Mouse (Mus musculus) embryonic facial prominence, embryonic 14.5 days (tissue): Measurements from ENCODE around the gene Gm10229. TPM values are rescaled to one million over a fixed set of nuclear protein-coding genes. Genes with fewer than 3 reads are reported as not detected.

Source experiments
- polyA plus RNA-seq: library from polyadenylated mRNA; unstranded; fragments of >200 nt; fragmentation: Nextera tagmentation; extraction: Ambion mirVana; gene quantifications from 2 replicates; pipeline ENCODE4 v1.2.1, GENCODE M21; 2014

Gm10229 gene
- polyA plus RNA-seq, 1 experiment from 2014 or later = 0.33 TPM

Other genes with a start within 250 kb of the Gm10229 start
- gene 2310057N15Rik, start 241.1 kb upstream of the Gm10229 start, polyA plus RNA-seq = not detected in 2 replicates
- not detected in 2 replicates for gene Gm5965, start 237.4 kb upstream of the Gm10229 start, polyA plus RNA-seq
- gene Gm20741, start 203.1 kb upstream of the Gm10229 start, polyA plus RNA-seq = not detected in 2 replicates
- gene Krtap15, start 195.1 kb upstream of the Gm10229 start, polyA plus RNA-seq = not detected in 2 replicates
- not detected in 2 replicates for gene Krtap14, start 189.1 kb upstream of the Gm10229 start, polyA plus RNA-seq
- gene Krtap19-1, start 145.9 kb upstream of the Gm10229 start, polyA plus RNA-seq = not detected in 2 replicates
- not detected in 2 replicates for gene Krtap19-2, start 141.0 kb upstream of the Gm10229 start, polyA plus RNA-seq
- not detected in 2 replicates for gene Krtap19-3, start 137.2 kb upstream of the Gm10229 start, polyA plus RNA-seq
- gene Krtap19-4, start 130.2 kb upstream of the Gm10229 start, polyA plus RNA-seq = not detected in 2 replicates
- not detected in 2 replicates for gene Krtap19-5, start 118.8 kb upstream of the Gm10229 start, polyA plus RNA-seq
- gene Krtap19-9b, start 83.0 kb upstream of the Gm10229 start, polyA plus RNA-seq = not detected in 2 replicates
- gene Krtap16-3, start 52.4 kb upstream of the Gm10229 start, polyA plus RNA-seq = not detected in 2 replicates
- gene Krtap22-2, start 4.5 kb upstream of the Gm10229 start, polyA plus RNA-seq = not detected in 2 replicates
- not detected in 2 replicates for gene Krtap6-1, start 16.4 kb downstream of the Gm10229 start, polyA plus RNA-seq
- not detected in 2 replicates for gene Gm10228, start 26.2 kb downstream of the Gm10229 start, polyA plus RNA-seq
- gene Krtap6-5, start 32.6 kb downstream of the Gm10229 start, polyA plus RNA-seq = not detected in 2 replicates
- gene 1110025L11Rik, start 48.7 kb downstream of the Gm10229 start, polyA plus RNA-seq = not detected in 2 replicates
- gene Krtap6-3, start 68.7 kb downstream of the Gm10229 start, polyA plus RNA-seq = not detected in 2 replicates
- not detected in 2 replicates for gene Gm6358, start 125.6 kb downstream of the Gm10229 start, polyA plus RNA-seq
- gene Gm10061, start 135.8 kb downstream of the Gm10229 start, polyA plus RNA-seq = not detected in 2 replicates
- not detected in 2 replicates for gene Gm9789, start 142.7 kb downstream of the Gm10229 start, polyA plus RNA-seq
- not detected in 2 replicates for gene Gm7735, start 154.2 kb downstream of the Gm10229 start, polyA plus RNA-seq
- gene 1110057P08Rik, start 159.5 kb downstream of the Gm10229 start, polyA plus RNA-seq = not detected in 2 replicates
- gene Krtap20-2, start 190.6 kb downstream of the Gm10229 start, polyA plus RNA-seq = not detected in 2 replicates